Mouse (Mus musculus): ENCODE data around the gene Vps54.
A peak's percentile ranks its signal among the peaks of the same experiment; 100 is the strongest.

The Vps54 gene

DNA sequence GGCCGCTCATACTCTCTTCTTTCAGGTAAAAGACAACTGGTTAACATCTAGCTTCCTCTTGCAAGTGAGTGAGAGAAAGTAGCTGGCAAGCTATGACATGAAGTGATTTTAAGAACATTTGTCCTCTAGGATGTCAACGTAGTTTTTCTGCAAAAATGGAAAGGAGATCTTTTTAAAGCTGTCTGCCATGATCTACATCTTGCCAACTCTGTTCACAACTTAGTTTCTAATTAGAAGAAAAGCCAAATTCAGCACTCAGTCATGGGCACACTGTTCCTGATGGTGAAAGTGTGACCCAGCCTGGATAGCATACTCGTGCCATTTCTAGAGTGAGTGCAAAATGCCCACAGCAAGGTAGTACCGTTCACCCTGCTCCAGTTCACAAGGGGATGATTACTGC, 100.0 kb downstream of the Vps54 start:
- no peak for DNase-seq (ENCODE audit: low spot score)

DNA sequence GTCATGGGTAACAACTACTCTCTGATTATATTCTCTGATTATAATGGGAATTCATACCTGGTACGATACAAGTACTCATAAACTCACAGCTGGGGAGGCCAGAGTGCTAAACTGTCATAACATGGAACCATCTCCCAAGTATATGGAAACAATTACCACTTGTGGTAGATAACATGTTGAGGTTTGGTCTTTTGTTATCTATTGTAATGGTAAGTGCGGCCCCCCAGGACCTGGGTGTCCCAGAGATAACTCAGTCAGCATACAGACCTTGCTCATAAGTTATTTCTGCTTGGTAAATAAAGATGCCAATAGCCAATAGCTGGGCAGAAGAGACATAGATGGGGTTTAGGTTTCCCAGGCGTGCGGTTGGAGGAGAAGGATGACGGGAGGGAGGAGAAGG, 104.4 kb downstream of the Vps54 start:
- DNase-seq (ENCODE audit: low spot score) = no peak

DNA sequence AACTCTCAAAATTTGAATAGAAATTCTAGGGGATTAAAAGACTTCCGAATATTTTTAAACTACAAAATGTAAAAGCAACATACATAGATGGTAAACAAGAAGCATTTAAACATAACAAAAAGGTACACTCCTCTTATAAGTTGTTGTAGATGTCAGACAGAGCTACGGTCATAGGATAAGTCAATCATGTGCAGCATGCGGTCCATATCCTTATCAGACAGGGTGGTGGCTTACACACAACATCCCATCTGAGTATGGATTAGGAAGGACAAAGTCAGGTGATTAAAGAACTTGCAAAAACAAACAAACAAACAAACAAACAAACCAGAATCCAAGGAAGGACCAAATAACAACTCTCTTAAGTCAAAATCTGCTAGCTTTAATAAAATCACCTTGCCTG, 106.9 kb downstream of the Vps54 start:
- no peak for DNase-seq (ENCODE audit: low spot score)

DNA sequence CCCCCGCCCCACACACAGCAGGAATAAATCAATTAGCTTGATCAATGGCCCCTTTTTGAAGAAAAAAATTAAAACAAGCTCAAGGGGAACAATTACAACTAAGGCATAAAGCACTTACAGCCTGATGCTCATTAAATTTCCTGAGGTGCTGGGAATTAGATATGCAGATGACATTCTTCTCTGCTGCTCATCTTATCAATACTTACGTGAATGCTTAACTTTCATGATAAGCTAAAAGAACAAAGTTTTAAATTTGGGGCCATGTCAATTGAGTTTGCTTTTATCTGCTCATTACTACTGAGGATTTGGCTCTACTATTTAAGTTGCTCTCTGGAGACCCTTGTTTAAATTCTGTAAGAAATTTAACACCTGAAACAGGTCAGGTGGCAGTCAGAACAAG, 109.8 kb downstream of the Vps54 start:
- no peak for DNase-seq (ENCODE audit: low spot score)

DNA sequence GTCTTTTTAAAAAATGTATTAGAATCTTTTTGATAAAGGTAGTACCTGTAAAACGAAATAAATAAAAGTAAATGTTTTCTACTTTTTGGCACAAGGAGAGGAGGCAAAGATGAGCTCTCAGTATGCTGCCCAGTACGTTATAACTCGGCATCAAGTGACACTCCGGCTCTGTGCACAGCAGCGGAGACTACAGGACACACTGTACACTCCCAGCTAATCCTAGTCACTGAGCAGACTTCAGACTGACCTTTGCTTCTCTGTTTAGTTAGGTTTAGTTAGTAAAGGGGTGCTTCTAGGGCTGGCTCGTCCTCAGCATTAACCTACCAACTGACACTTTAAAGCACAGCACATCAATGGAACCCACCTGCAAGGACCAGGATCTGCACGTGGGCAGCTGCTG, 112.2 kb downstream of the Vps54 start:
- no peak for DNase-seq (ENCODE audit: low spot score)

DNA sequence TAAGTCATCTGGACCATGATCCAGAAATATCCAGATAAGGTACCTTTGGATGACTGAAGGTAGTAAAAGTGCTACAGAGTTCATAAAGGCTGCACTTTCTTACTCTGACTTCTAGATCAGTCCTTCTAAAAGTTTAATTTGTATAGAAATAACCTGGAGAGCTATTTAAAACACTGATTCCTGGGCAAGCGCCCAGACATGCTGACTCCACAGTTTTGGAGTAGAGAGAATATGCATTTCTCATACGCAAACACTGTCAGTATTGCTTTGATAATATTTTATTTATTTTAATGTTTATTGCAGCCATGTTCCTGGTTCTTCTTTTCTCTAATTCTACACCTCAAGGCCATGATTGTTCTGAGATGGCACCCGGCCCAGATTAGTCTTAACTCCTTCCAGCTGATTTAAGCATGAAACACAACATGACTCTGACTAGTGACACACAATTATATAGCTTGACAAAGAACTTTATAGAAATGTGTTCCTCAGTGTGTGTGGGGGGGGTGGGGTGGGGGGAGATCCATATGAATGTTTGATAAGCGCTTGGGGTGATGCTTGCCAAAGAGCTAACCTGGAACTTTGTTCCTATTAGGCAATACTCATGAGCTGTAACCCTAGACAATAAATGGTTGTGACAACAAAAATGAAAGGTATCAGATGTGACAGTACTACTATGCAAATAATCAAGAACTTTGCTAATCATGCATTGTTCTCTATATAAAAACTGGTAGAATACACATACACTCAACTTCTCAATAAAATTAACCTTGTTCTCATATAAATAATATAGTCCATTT, 124.3 kb downstream of the Vps54 start:
- no peak for DNase-seq (ENCODE audit: low spot score)

DNA sequence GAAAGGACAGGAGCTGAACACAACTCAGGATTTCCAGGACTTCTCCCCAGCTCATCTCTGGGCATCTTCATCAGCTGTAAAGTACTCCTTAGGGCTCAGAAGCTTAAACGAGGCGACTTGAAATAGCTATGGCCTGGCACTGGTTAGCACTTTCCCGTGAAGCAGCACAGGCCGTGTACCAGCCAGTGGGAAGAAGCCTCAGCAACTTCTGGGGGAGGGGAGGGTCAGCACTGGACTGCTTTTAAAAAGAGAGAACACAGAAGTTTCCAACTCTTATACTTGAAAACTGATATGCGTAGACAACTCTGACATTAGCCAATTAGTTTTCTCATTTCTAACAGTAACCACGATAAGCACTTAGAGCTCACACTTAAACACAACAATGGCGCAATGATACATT, 129.4 kb downstream of the Vps54 start:
- DNase-seq (ENCODE audit: low spot score) = no peak

DNA sequence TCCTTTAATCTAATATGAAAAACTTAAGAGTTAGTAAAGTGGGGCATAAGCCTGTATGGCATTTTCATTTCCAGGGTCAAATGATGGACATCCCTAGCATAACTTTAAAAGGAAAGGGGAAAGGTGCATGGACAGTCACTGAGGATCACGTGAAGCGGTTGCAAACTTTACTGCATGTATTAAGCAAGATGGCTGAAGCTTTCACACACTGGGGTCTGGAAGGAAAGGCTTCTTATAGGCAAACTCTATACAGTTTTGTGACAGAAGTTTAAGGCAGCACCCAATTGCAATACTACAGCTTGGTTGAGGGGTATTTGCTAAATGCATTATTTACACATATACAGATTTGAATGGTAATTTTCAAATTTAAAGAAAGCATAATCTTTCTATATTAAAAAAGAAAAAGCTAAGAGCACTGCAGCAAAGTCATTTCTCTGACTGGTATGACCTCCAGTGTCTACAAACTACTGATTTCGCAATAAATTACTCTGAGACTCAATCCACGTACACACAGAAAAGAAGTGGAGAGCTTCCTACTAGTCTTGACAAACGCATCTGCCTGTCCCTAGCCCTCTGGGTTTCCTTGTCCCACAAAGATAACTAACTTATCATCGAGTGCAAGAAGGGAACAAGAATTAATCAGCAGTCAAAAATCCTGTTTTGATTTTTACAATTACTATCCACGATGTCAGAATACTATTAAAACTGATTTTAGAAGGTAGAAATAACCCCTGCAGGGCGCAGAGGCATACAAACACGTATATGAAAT, 130.4 kb downstream of the Vps54 start:
- peak; percentile 25 for DNase-seq (ENCODE audit: low spot score)

DNA sequence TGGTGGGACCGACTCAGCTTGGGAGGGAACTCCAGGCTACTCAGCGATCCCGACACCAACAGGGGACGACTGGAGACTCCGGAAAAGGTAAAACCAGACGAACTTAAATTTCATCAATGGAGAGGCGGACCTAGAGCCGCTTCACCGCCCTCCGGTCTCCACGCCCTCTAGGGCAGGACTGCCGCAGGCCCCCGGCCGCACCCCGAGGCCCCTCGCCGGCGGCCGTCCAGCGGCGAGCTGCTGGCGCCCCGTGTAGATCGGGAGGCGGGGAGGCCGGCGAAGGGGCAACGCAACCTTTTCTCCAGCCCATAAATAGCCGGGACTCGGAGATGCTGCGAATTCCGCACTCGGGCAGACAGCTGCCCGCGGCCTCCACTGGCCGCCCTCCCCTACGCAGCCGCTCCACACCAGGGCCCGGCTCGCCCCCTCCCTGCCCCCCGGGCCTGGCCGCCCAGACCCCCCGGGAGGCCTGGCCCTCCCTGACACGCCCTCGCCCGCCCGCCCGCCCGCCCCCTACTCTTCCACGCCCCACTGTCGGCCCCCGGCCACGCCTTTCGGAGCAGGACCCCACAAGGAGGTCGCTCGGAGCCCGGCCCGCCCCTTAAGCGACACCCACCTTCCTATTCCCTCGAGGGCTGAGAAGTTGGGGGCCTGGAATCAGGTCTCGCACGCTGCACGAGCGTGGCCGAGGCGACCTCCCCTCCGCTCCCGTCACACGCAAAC, 131.5 kb downstream of the Vps54 start:
- peak; percentile 78 for DNase-seq (ENCODE audit: low spot score)

Data from lung, postnatal 25 days (tissue).